Mouse (Mus musculus): ENCODE measurements around the gene Rgs7. TPM values are rescaled to one million over a fixed set of nuclear protein-coding genes. Genes with fewer than 3 reads are reported as not detected.
A peak's percentile ranks its signal among the peaks of the same experiment; 100 is the strongest.

The Rgs7 gene
- polyA plus RNA-seq, 1 experiment from 2014 or later: 48.2 TPM

DNA sequence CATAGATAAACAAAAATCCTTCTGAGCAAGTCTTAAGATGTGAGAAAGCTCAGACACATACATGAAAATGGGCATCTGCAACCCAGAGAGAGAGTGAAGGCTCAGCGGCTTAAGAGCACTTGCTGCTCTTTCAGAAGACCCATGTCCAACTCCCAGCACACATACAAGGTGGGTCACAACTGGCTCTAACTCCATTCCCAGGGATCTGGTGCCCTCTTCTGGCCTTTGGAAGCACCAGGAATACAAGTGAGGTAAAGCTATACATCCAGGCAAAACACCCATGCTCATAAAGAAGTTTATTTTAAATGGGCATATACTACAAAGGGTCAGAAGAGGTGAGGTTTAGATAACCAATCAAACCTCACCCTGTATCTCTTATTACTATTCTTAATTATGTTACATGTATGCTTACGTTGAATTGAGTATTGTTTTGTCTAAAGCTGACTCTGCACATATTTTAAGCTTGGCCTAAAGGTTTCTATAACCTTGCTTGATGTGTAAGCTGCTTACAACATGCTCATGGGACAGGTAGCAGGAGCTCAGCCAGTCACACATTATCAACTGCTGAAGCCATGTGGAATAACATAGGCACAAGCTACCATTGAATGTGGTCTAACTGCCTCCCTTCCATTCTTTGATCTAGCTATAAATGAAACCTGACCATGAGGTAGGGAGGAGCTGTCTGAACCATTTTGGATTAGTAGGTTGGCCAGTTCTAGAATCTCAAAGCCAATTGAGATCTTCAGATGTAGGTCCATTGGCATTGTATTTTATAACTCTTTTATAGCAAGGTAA, 192.5 kb downstream of the Rgs7 start:
- no peak for ATAC-seq (ENCODE audit: low FRiP score)
- Histone ChIP-seq H3K4me1 (0 out of 2 replicates have a peak, but pooled peaks cover 3% of the 10 kb centered on the region), H3K27me3 (replicated peaks) (no peaks in the 10 kb centered on the region), H3K27ac (replicated peaks) (no peak overlapping the region), H3K36me3 (no peaks in the 10 kb centered on the region), H3K9ac (replicated peaks) (no peak overlapping the region), H3K9me3 (replicated peaks) (no peaks in the 10 kb centered on the region), H3K4me3 (replicated peaks) (no peak overlapping the region), H3K4me2 (no peak overlapping the region)
- 94% methylated on average over 2 of the region's 2 CpGs for WGBS

DNA sequence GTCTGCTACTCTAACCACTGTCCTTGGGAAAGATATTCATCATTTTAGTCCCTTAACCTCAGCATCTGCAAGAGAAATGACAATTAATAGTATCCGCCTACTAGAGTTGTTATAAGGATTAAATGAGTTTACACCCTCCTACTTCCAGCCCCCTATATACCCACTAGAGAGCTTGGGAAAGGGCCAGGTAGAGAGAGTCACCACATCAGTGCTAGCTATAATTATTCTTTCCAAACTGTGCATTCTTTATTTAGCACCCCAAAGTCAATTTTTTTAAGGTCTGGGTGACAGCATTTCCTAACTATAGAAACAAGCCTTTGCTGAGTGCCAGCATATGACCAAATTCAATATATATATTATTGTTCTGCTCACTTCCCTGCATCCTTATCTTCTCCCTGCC, 195.4 kb downstream of the Rgs7 start:
- ATAC-seq (ENCODE audit: low FRiP score): no peak
- Histone ChIP-seq H3K9ac (replicated peaks) (no peak overlapping the region), H3K4me1 (0 out of 2 replicates have a peak, but pooled peaks cover 3% of the 10 kb centered on the region), H3K9me3 (replicated peaks) (no peaks in the 10 kb centered on the region), H3K36me3 (no peaks in the 10 kb centered on the region), H3K4me3 (replicated peaks) (no peak overlapping the region), H3K27me3 (replicated peaks) (no peaks in the 10 kb centered on the region), H3K27ac (replicated peaks) (no peak overlapping the region), H3K4me2 (no peak overlapping the region)
- WGBS: 96% methylated on average over 1 of the region's 1 CpGs

DNA sequence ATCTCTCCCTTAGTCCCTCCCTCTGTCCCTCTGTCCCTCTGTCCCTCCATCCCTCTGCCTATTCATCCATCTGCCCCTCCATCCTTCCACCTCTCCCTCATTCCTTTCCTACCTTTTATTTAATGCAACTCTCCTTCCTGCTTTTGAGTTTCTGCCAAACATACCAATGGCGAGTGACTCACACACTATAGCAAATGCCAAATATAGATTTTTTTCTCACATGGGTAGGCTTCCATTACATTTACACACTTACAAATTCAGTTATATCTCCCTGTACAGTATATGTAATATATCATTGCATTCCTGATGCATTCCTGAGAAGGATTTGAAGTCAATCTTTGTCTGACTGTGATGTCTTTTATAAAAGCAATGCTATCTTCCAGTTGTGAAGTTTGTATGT, 202.2 kb downstream of the Rgs7 start:
- Histone ChIP-seq H3K9me3 (replicated peaks) (no peaks in the 10 kb centered on the region), H3K4me1 (no peaks in the 10 kb centered on the region), H3K27ac (replicated peaks) (no peak overlapping the region), H3K36me3 (no peaks in the 10 kb centered on the region), H3K4me3 (replicated peaks) (no peak overlapping the region), H3K27me3 (replicated peaks) (no peaks in the 10 kb centered on the region), H3K4me2 (no peak overlapping the region), H3K9ac (replicated peaks) (no peak overlapping the region)
- ATAC-seq (ENCODE audit: low FRiP score): no peak
- 94% methylated on average over 1 of the region's 1 CpGs for WGBS

DNA sequence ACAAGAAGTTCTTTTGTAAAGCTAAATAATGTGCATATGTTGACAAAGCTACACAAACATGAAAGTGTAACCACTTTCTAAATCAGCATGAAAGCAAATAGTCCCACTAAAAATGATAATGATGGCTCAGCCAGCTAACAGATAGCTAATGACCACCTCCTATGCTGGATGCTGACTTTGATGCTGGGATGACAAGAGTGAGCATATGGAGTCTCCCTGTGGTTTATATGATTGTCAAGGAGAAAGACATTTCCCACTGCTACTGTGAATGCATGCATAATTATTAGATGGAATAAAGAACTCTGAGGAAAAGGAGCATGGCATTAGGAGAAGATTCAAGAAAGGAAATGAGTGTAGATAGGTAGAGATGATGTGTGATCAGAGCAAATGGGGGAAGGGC, 230.0 kb downstream of the Rgs7 start:
- Histone ChIP-seq H3K36me3 (no peaks in the 10 kb centered on the region), H3K4me2 (no peak overlapping the region), H3K27me3 (replicated peaks) (no peaks in the 10 kb centered on the region), H3K9ac (replicated peaks) (no peak overlapping the region), H3K4me3 (replicated peaks) (no peak overlapping the region), H3K27ac (replicated peaks) (no peak overlapping the region), H3K9me3 (replicated peaks) (no peaks in the 10 kb centered on the region), H3K4me1 (no peaks in the 10 kb centered on the region)
- ATAC-seq (ENCODE audit: low FRiP score): no peak

DNA sequence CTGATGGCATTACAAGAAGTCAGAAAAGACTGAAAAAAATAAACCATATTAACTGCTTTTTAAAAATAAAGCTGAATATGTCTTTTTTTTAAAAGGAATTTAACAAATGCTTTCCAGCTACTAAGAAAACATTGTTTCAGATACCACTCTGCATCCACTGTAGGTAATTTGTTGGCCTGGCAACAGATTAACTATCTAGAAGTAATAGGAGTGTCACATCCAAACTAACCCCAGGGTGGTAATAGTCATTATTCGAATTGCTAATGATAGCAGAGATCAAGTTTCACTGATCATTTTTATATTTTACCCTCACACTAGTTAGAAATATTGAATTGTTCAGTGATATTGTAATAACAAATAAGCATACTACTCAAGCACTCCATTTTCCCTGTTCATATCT, 232.9 kb downstream of the Rgs7 start:
- ATAC-seq (ENCODE audit: low FRiP score): no peak
- WGBS: 50% methylated on average over 1 of the region's 1 CpGs
- H3K4me3 ChIP-seq (replicated peaks): no peak overlapping the region

DNA sequence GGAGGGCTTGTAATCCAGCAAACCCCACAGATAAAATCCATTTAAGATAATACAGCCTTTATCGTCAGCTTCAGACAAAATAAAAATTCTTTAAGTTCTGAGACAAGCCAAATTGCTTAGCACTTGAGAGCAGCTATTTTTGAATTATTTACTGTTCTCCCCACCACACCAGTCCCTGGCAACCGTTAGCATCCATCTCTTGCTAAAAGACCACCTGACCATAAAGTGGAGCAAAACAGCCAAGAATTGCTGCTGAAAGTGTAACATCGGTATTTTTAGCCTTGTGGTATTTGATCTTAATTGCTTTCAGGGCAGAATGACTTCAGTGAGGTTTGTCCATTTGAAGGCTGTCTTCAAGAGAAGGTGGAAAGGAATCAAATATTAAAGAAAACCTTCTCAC, 237.1 kb downstream of the Rgs7 start:
- Histone ChIP-seq H3K36me3 (no peaks in the 10 kb centered on the region), H3K27me3 (replicated peaks) (no peaks in the 10 kb centered on the region), H3K27ac (replicated peaks) (0 out of 2 replicates have a peak overlapping the region, but pooled peaks have one; percentile 23), H3K4me2 (no peak overlapping the region), H3K9me3 (replicated peaks) (no peaks in the 10 kb centered on the region), H3K4me1 (peaks cover 6% of the 10 kb centered on the region; the same call in 1 of the 2 replicates), H3K9ac (replicated peaks) (no peak overlapping the region), H3K4me3 (replicated peaks) (no peak overlapping the region)
- 61% methylated on average over 3 of the region's 3 CpGs for WGBS
- ATAC-seq (ENCODE audit: low FRiP score): no peak

More for the DNA sequence above, 232.9 kb downstream of the Rgs7 start:
- Histone ChIP-seq H3K9me3 (replicated peaks) (no peaks in the 10 kb centered on the region), H3K4me1 (peaks cover 6% of the 10 kb centered on the region; the same call in 1 of the 2 replicates), H3K27me3 (replicated peaks) (no peaks in the 10 kb centered on the region), H3K4me2 (no peak overlapping the region), H3K27ac (replicated peaks) (no peak overlapping the region), H3K9ac (replicated peaks) (no peak overlapping the region), H3K36me3 (no peaks in the 10 kb centered on the region)

DNA sequence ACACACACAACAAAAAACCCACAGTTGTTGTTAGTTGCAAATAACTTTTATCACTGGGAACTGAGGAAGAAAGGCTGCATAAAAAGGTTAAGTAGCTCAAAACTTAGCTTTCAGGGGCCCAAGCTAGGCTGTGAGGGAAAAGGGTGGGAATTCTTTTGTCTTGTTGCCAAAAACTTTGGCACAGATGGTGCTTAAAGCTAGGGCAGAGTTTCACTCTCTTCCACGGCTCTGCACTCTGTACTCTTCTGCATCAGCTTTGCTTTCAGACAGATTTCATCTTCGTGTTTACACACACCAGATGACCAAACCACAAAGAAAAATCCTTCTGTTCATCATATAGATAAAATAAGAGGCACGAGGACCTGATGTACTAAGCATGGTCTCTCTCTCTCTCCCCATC, 237.6 kb downstream of the Rgs7 start:
- 61% methylated on average over 3 of the region's 3 CpGs for WGBS
- Histone ChIP-seq H3K9ac (replicated peaks) (no peak overlapping the region), H3K27ac (replicated peaks) (0 out of 2 replicates have a peak overlapping the region, but pooled peaks have one; percentile 23), H3K27me3 (replicated peaks) (no peaks in the 10 kb centered on the region), H3K4me1 (peaks cover 6% of the 10 kb centered on the region; the same call in 1 of the 2 replicates), H3K4me2 (no peak overlapping the region), H3K36me3 (no peaks in the 10 kb centered on the region), H3K4me3 (replicated peaks) (no peak overlapping the region), H3K9me3 (replicated peaks) (no peaks in the 10 kb centered on the region)
- no peak for ATAC-seq (ENCODE audit: low FRiP score)

DNA sequence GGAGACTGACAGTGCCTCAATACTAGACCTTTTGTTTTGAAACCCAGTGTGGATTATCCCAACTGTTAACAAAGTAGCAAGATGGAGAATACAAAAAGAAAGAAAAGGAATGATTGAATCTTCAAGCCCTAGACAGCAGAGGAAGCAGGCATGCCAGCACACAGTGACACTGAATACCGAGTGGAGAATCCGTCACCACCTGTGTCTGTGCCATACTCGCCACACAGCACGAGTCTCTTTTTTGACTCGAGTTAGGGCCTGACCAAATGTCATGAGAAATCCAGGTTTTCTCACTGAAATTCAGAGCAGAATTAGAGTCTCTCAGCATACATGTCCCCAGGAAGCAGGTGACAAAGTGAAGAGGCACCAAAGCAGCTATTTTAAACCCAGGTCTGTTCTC, 250.2 kb downstream of the Rgs7 start:
- no peaks in the 10 kb centered on the region for H3K36me3 ChIP-seq
- WGBS: 79% methylated on average over 5 of the region's 5 CpGs

DNA sequence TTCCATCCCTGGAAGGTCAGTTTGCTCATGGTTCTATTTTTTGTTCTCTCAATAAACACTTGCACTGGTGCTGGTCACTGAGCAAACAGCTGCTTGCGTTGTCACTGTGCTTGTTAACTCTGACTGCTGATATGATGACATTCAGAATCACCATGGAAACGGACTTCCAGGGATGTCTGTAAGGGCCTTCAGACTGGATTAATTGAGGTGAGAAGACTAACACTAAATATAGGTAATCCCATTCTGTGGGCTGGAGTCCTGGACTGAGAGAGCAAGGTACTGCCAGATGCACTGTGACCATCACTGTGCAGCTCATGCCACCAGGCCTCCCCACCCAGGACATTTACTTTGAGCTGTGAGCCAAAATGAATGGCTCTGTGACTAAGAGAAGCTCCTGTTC, 252.2 kb downstream of the Rgs7 start:
- WGBS: 61% methylated on average over 2 of the region's 2 CpGs
- H3K36me3 ChIP-seq: no peaks in the 10 kb centered on the region
- no peaks in the 10 kb centered on the region for H3K4me1 ChIP-seq
- H3K4me2 ChIP-seq: no peak overlapping the region
- H3K4me3 ChIP-seq (replicated peaks): no peak overlapping the region
- no peak overlapping the region for H3K27ac ChIP-seq (replicated peaks)
- H3K9me3 ChIP-seq (replicated peaks): no peaks in the 10 kb centered on the region
- no peak; the same call in 1 of the 2 replicates for ATAC-seq (ENCODE audit: low FRiP score)
- no peaks in the 10 kb centered on the region for H3K27me3 ChIP-seq (replicated peaks)
- H3K9ac ChIP-seq (replicated peaks): no peak overlapping the region

More for the DNA sequence above, 250.2 kb downstream of the Rgs7 start:
- Histone ChIP-seq H3K9ac (replicated peaks) (no peak overlapping the region), H3K4me3 (replicated peaks) (no peak overlapping the region), H3K4me1 (no peaks in the 10 kb centered on the region), H3K9me3 (replicated peaks) (no peaks in the 10 kb centered on the region), H3K27me3 (replicated peaks) (no peaks in the 10 kb centered on the region), H3K27ac (replicated peaks) (no peak overlapping the region), H3K4me2 (no peak overlapping the region)
- ATAC-seq (ENCODE audit: low FRiP score): no peak

DNA sequence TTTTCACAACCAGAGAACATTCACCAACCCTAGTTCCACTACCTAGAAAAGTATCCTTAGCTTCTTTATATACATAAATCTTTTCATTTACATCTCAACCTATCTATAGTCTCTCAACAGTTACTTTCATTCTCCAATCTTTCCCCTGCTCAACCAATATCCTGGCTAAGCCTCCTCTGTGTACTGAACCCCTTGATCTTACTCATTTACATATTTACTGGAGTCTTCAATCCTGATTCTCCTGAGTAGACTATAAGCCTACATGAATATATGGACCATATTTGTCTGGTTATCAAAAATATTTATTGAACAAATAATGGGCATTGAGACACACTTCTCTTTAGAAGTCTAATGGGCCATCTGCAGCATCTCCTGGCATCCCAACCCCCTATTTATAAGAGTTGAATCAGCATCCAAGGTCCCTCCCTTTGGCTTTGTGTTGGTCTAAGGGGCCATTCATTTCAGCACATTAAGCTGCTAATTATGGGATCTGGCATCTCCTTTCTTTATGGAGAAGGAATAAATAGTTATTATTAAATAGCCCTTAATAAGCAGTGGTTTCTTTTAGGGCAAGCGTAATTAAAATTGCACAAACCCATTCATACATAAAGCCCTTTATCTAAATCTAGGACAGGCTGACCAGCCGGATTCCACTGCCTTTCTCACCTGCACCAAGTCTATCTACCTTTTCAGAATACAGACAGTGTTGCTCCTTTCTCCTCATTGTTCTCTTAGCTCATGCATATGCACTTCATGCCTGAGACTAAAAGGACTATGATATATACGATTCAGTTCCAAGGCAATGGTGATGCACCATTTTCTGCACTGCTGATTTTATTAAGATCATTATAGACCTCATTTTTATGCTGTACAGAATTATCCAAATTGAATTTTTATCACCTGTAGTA, 270.5 kb downstream of the Rgs7 start:
- no peaks in the 10 kb centered on the region for H3K9me3 ChIP-seq (replicated peaks)
- H3K27ac ChIP-seq (replicated peaks): no peak overlapping the region
- no peak overlapping the region for H3K9ac ChIP-seq (replicated peaks)
- no peaks in the 10 kb centered on the region for H3K36me3 ChIP-seq
- H3K4me1 ChIP-seq: no peaks in the 10 kb centered on the region
- H3K4me2 ChIP-seq: no peak overlapping the region
- H3K27me3 ChIP-seq (replicated peaks): no peaks in the 10 kb centered on the region
- WGBS: 66% methylated on average over 3 of the region's 3 CpGs
- H3K4me3 ChIP-seq (replicated peaks): no peak overlapping the region
- ATAC-seq (ENCODE audit: low FRiP score): no peak

DNA sequence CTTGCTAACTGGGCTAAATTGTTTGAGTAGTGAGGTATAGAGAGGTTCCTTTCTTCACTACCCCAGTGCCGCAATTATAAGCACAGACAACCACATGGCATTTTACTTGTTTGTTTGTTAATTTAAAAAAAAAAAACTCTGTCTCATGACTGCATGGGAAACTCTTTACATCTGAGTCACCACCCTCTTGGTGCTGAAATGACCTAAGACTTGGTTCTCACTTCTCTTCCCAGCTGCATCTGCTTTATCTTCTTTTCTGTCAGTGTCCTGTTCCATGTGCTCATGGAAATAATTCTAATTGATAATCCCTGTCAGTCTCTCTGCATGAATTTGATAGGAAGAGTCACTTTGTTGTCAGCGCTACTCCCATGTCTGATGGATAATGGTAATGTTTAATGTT, 272.7 kb downstream of the Rgs7 start:
- H3K36me3 ChIP-seq: no peaks in the 10 kb centered on the region
- no peak overlapping the region for H3K9ac ChIP-seq (replicated peaks)
- 87% methylated on average over 2 of the region's 2 CpGs for WGBS
- H3K9me3 ChIP-seq (replicated peaks): no peaks in the 10 kb centered on the region
- no peak overlapping the region for H3K4me3 ChIP-seq (replicated peaks)
- H3K27ac ChIP-seq (replicated peaks): no peak overlapping the region
- ATAC-seq (ENCODE audit: low FRiP score): no peak
- no peaks in the 10 kb centered on the region for H3K4me1 ChIP-seq
- H3K27me3 ChIP-seq (replicated peaks): no peaks in the 10 kb centered on the region
- no peak overlapping the region for H3K4me2 ChIP-seq

DNA sequence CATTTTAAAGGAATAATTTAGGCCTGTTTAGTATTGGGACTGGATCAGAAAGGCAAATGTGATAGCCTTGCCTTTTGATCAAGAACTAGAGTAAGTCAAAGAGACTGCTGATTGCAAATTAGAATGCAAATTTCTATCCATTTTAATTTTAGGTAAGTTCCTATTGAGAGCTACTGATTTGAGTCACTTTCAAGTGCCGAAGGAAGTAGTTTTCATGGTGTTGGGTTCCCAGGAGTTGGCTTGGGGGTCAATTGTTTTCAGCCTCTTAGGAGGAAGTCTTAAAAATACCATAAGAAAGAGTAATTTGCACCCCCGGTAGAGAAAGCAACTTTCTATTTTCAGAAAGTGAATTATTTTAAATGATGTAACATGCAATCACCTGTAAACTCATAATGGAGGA, 285.3 kb downstream of the Rgs7 start:
- WGBS: 86% methylated on average over 2 of the region's 2 CpGs
- no peak overlapping the region for H3K9ac ChIP-seq (replicated peaks)
- no peak overlapping the region for H3K4me2 ChIP-seq
- H3K36me3 ChIP-seq: no peaks in the 10 kb centered on the region
- H3K4me3 ChIP-seq (replicated peaks): no peak overlapping the region
- H3K4me1 ChIP-seq: no peaks in the 10 kb centered on the region
- no peaks in the 10 kb centered on the region for H3K27me3 ChIP-seq (replicated peaks)
- no peak for ATAC-seq (ENCODE audit: low FRiP score)
- no peaks in the 10 kb centered on the region for H3K9me3 ChIP-seq (replicated peaks)
- no peak overlapping the region for H3K27ac ChIP-seq (replicated peaks)

Data from neural tube, embryonic 15.5 days (tissue).